Mouse (Mus musculus): ENCODE data around the gene Fam19a5.

The Fam19a5 gene

DNA sequence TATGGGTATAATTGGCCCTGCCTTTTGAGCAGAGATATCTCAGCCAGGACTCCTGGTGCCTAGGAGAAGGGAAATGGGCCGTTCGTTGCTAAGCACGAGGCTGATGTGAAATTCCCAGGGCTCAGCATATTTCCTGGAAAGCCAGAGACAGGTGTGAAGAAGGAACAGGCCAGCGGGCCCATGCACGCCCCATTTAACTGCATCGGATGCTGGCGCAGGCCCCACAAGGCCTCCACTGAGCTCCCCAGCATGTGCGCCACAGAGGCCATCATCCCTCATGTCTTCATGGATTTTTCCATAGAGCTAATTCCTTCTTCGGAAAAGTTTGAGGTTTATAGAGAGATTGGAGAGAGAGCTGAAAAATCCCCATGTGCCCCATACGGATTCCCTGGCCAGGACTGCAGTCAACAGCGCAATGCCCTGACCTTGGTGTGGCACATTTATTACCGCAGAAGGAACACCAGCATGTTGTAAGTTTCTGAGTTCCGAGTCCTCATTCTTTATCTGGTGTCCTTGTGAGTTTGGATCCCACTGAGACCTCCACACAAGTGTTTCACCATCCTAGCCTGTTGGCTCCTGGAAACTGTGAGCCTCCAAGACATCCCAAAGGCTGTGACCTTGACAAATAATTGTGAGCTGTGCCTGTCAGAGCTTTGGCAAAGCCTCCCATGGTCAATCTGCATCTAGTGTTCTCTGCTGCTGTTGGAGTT, 122.1 kb downstream of the Fam19a5 start:
- no peak for DNase-seq (ENCODE audit: inconsistent ontology term)

GRCm38 (mm10) chr15:87667416-87667815, 123.3 kb downstream of the Fam19a5 start:
- DNase-seq (ENCODE audit: inconsistent ontology term): no peak

GRCm38 (mm10) chr15:87668112-87668511, 124.0 kb downstream of the Fam19a5 start:
- DNase-seq (ENCODE audit: inconsistent ontology term): peak; percentile 75

DNA sequence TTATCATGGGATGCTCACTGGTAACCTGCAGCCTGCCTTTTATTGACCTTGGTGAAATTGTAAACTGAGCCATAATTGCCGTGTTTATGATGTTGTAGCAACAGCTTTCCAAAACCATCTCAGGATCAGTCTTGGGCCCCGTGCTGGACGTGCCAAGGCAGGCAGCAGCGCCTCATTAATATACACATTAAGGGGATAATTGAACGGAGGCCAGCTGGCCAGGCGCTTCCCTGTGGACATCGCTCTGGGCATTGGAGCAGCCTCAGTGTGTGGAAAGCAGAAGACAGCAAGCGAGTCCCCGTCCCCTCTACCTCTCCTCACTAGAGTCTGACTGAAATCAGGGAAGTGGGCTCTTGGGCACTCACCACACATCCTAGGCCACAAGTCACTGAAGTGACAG, 127.8 kb downstream of the Fam19a5 start:
- DNase-seq (ENCODE audit: inconsistent ontology term): no peak

DNA sequence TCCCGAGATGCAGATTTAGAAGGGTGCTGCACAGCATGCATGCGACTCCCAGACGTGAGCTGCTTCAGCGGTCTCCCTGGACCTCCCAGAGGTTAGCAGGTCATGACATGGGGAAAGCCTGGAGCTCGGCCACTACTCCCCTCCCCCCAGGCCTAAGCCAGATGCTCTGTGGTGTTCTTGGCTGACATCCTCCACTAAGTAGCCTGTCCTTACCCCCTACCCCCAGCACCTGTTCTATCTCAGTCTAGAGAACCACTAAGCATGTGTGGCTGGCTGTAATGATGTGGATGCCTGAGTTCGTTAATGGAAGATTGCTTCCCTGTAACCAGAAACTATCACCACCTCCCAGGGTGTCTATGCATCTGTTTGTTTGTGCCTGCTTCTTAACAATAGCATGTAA, 134.6 kb downstream of the Fam19a5 start:
- DNase-seq (ENCODE audit: inconsistent ontology term): peak; percentile 46

GRCm38 (mm10) chr15:87682410-87682809, 138.3 kb downstream of the Fam19a5 start:
- no peak for DNase-seq (ENCODE audit: inconsistent ontology term)

DNA sequence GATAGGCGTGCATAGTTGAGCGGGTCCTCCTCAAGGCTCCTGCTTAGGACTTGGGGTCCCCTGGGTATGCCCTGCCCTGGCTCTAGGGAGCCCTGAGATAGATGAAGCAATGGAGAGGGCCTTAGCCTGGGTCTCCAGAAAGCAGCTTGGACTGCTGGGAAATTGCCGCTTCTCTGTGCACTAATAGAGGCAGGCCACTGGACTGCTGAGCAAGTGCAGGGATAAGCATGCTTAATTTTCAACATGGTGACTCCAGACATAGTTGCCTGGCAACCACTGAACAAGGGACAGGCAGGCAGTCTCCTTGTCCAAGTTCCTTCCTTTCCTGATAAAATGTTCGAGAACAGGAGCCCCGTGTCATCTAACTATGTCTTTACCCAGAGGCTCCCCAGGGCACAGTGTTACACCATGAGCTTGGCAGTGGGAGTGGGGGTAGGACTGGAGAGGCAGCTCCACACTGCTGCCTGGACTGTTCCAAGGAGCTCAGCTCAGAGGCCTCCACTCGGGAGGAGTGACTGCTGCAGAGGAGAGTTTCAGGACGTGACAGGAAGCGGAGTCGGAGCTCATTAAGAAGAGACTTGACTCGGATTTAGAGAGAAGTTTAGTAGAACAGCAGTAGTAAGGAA, 142.4 kb downstream of the Fam19a5 start:
- DNase-seq (ENCODE audit: inconsistent ontology term): no peak

- DNase-seq (ENCODE audit: inconsistent ontology term): peak; percentile 47
Measured at GRCm38 (mm10) chr15:87691271-87691955, 147.3 kb downstream of the Fam19a5 start.

GRCm38 (mm10) chr15:87691958-87692357, 147.9 kb downstream of the Fam19a5 start:
- DNase-seq (ENCODE audit: inconsistent ontology term): peak; percentile 46

GRCm38 (mm10) chr15:87692394-87692793, 148.3 kb downstream of the Fam19a5 start:
- no peak for DNase-seq (ENCODE audit: inconsistent ontology term)

DNA sequence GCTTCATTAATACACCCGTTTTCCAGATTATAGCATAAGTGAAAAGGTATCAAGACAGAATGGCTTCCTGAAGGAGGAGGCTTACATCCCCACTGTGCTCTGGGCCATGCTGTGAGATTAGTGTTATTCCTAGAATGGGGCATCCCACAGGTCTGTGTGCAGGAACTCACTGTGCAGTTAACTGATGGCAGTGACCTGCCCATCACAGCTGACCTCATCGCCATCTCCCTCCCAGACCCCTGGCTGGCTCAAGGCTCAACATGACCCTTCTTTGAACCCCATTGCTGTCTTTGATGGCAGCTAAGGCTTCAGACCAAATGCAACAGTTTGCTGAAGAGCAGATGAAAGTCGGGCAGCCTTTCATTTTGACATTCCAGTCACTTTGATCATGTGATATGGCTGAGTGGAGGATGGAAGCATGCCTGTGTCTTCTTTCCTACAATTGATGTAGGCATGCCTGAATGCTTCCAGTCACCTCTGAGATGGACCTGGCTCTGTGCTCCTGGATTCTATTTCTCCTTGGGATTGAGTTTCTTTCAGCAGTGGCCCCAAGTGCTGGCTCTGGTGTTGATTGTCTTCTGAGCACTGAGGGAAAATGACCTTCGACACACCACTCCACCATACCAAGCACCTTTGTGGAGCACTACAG, 148.9 kb downstream of the Fam19a5 start:
- DNase-seq (ENCODE audit: inconsistent ontology term): no peak

DNA sequence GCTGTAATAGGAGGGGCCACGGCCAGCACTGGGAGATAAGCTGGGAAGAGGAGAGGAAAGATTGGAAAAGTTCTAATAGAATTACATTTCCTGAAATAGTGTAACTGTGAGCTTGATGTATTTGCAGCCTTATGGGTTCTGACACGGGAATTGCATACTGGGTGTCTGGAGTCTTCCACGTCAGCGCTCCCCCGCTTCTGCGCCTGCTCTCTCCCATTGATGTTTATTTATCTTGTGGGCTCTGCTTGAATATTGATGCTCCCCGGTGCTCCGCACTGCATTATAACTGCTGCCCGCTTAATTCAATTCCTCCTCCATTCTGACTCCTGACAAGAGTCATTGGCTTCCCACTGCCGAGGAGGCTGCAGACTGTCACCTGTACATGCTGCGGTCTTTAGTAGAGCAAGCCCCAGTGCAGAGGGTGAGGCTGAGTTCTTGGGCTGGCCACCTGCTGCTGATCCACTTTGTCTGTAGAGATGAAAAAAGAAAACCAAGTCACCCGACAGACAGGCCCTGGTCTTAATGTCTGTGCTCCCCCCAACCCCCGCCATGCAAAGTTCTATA, 153.4 kb downstream of the Fam19a5 start:
- DNase-seq (ENCODE audit: inconsistent ontology term): no peak

DNA sequence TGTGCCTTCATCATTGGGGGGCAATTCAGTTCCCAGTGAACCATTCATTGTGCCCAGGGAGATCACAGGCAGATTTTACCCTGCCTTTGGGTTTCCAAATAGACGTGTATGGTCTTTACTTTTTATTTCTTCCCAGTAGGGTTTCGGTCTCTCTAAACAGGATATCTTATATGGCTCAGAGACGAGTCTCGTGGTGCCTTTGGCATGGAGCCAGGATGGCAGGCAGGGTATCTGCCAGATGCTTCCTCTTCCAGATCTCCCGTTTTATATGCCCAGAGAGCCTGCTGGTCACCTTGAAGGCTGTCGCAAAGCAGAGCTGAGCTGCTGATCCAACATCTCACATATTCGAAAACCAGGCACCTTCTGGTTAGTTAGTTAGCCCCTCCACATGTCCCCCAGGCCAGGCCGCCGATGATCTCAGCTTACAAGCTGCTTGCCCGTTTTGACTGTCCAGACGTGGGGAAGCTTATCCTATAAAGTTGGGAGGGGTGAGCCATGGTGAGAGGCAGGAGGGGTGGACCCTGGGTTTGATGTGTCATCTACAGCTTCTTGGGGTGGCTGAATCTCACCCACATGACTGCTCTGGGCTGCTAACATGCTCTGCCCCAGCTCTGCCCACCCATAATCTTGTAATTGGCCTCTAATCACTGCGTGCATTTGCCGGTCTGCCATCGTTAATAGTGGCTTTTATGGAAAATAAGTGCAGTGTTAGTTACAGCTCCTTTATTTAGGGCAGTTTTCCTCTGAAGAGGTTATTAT, 154.6 kb downstream of the Fam19a5 start:
- peak; percentile 15 for DNase-seq (ENCODE audit: inconsistent ontology term)

DNA sequence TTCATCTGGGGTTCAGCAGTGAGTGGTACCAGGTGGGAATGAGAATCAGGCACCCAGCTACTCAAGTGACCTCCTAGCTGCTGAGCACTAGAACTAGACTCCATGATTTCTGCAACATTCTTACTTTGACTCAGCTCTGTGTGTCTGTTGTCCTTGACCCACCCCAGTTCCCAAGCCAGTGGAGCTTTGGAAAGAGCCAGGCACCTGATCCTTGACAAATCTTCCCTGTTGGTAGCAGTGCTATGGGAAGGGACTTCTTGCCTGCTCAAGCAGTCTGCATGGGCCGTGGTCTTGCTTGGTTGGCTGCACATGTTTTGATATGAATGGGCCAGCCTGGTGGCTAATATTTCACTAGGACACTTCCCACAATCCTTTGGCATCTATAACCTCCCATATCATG, 158.7 kb downstream of the Fam19a5 start:
- no peak for DNase-seq (ENCODE audit: inconsistent ontology term)

DNA sequence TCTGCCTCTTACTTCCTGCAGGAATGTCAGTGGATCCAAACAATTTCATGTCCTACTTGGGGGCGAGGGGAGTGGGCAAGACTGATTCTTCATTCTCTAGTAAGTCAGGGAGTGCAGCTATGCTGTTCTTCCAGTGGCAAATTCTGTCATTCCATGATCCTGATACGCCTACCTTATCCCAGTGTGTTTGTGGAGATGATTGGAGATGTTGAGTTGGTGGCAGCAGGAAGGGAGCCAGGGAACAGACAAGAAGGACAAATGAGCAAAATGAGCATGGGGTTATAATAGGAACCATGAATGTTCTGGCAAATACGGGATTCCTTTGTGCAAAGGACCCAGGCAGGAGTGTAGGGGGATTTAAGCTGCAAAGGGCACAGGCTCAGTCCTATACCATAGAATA, 159.2 kb downstream of the Fam19a5 start:
- DNase-seq (ENCODE audit: inconsistent ontology term): no peak

DNA sequence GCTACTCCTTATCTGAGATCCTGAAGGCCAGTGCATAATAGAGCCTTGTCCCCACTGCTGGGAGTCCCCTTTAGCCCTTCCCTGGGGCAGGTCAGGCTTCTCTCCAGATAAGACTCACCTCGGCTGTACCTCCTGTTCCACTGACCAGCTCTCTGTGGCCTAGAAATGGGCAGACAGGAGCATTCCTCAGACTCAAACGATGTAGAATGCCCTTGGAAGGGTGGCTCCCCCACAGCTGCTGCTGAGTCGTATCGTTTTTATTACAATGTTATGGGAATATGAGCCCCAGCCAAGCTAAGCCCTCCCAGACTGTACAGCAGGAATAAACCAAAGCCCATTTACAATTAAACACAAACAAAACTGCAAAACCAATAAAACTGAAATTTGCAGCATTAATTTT, 167.7 kb downstream of the Fam19a5 start:
- peak; percentile 50 for DNase-seq (ENCODE audit: inconsistent ontology term)

GRCm38 (mm10) chr15:87712221-87712620, 168.1 kb downstream of the Fam19a5 start:
- DNase-seq (ENCODE audit: inconsistent ontology term): no peak

DNA sequence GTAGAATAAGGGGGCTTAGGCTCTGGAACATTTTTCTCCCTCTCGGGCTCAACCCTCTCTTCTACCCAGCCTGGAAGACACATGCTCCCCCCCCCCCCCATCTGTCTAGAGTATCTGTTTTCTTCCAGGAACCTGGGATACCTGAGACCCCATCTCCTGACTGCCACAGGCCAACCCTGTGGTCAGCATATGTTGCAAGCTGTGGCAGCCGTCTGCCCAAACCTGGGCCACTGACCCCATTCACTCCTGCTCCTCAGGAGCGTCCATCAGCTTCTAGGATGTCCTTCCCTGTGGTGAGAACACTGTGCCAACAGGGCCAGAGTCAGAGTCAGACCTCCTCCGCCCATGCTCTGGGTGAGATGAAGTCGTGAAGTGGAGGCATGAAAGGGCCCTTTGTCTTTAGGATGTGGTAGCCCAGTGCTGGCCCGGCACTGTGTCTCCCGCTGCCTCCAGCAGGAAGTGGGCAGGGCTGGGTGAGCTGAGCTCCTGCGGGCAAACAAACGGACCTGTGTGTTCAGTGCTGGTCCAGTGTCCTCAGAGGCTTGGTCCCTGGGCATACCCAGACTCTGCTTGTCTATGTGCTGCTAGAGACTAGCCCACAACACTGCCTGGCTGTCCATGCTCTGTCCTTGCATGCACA, 171.1 kb downstream of the Fam19a5 start:
- DNase-seq (ENCODE audit: inconsistent ontology term): peak; percentile 92

DNA sequence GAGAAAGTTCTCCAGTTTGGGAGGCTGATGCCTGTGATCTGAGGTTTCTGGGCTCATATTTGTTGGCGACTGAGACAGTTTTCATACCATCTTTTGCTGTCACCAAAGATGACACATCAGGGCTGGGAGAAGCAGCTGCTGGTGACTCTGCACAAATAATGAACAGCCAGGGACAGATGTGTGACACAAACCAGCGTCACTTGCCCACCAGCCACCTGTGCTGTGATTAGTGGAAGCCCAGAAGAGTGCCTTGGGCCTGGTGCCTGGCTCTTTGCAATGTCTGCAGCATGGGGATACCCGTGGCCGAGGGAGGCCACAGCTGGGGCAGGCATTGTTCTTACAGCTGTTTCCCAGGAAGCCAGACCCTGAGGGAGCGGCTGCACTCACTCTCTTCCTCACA, 173.0 kb downstream of the Fam19a5 start:
- peak; percentile 16 for DNase-seq (ENCODE audit: inconsistent ontology term)

- DNase-seq (ENCODE audit: inconsistent ontology term): no peak
Measured at GRCm38 (mm10) chr15:87723455-87723986, 179.4 kb downstream of the Fam19a5 start.
